Mouse (Mus musculus): ENCODE measurements around the gene Thada.

Gene Thada

DNA sequence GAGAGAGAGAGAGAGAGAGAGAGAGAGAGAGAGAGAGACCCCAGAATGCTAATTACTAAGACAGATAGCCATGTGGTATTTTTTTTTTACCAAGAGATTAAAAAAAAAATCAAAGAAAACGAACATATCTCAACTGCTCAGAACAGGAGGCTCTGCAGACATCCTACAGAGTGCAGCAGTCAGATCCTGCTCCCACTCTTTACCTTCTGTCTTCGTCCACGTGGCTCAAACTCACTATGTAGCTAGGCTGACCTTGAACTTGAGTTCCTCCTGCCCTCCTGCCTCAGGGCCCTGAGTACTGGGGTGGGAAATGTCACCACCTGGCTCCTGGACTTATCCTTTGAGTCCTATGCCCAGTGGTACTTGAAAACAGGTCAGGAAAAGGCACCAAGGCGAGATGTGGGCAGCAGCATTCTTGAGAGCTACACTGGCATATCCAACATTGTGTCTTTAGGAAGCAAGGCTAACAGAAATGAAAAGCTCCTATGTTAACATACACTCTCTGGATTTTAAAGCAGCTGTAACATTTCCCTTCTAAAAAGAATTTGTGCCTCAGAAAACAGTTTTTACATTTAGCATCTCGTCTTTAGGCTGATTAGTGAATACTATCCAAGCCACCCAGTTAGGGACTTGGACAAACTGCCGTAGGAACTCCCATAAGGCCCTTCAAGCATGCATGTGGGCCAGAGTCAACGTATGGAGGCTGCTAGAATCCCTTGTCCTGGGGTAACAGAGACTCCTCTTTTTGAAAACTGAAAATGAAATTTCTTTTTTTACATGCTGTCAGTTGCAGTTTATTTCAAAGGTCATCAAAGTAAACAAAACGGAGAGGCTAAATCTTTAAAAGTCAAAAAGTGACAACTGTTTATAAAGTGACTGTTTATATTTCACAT is 183.4 kb downstream of the Thada start:
- DNase-seq = no peak

DNA sequence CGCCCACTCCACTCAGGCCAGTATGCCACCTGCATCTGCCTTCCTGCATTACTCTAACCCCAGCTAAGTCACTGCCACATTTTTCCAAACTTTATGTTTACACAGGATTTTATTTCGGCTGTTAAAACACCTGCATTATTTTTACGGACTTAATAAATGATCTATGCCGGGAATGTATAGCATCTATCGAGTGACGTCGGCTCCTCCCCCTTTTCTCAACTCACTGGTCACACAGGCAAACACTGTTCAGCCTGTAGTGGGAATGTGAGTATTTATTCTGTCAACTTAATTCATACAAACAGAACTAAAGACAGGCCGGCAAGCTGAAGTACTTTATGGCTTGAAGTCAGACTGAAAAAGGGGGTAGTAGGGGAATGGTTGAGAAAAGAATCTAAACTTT is 187.0 kb downstream of the Thada start:
- DNase-seq = no peak

DNA sequence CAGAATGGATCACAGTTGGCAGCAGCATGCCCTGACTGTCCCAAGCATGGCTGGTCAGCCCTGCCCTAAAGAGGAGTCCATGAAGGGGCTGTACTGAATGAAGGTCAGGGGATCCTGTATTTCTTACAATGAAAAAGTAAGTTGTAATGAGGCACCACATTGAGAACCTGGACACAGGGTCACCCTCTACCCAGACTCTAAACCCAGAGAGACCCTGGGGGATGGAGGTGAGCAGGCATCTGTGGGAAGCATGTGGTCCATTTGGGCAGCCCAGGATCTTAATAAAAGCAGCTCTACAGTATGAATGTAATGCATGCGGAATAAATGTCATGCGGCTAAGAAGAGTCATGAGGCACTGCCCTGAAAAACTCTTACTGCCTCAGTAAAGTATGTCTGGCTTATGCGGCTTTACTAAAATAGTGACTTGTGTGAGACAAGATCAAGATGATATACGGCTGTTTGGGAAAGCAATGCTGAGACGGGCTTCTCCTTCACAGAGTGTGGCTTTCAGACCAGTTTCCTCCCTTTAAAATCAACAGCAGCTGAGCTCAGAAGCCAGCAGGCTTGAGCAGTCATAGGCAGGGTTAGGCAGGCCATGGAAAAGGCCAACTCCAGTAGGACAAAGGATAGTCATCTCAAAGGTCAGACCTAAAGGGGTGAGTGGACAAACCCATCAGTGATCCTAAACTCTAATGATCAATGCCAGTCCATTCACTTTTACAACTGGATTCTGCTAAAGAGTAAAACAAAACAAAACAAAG is 187.6 kb downstream of the Thada start:
- DNase-seq = no peak

DNA sequence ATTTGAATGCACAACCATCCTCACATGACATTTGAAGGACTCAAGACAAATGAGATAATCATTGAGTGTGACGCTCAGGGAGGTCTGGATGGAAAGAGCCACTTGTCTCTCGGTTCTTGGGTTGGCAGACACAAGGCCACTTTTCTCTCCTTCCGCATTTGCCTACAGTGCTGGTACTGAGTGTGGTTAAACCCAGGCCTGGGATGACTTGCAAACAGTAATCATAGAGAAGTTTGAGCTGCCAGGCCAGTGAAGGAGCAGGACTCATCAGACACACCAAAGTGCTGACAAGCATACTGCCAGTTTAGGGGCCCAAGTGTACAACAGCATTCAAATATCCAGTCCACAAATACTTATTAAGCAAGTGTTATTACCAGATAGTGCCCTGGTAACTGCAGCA is 191.0 kb downstream of the Thada start:
- DNase-seq = no peak

DNA sequence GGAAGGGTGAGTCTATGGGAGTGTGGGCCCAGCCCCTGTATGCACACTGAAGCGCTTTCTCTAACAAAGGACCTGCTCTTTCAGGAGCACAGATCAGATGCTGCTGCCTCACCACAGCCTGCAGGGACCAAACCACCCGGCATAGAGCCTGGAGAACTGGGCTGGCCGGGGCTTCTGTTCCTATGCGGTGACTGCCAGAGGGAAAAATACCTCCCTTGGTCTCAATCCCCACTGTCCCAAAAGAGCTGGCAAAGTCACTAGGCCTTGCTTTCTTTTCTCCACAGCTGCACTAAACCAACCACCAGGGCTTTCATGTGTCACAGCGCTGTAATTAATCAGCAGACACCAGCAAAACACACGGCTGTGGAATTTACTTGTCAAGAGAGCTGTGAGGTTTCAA is 191.8 kb downstream of the Thada start:
- DNase-seq = peak; percentile 45

DNA sequence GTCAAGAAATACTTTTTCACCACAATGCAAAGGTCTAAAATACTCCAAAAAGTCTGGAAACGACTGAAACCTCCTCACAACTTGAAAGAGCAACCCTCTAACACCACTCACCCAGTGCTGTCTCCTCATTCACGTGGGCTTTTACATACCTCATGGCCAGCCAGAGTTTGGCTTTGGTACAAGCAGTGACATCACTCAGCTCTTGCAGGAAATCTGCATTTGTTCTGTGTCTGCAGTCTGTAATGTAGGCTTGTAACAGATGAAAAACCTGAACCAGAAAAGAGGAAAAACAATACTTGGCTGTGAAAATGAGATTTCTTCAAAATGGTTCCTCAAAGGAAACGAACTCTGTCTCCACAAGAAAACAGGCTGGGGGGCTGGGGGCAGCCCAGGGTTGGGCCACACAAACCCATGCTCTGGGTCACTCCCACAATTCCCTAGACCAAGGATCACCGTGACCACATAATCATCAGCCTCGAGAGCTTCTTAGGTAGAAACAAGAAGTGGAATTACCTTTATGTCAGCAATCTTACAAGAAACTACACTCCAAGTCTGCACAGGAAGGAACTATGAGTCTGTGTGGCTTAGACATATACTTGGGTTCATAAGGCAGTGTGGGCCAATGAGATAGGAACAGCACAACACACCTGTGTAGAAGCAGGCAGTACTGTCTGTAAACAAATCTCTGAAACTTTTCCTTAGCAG is 193.3 kb downstream of the Thada start:
- DNase-seq = no peak

DNA sequence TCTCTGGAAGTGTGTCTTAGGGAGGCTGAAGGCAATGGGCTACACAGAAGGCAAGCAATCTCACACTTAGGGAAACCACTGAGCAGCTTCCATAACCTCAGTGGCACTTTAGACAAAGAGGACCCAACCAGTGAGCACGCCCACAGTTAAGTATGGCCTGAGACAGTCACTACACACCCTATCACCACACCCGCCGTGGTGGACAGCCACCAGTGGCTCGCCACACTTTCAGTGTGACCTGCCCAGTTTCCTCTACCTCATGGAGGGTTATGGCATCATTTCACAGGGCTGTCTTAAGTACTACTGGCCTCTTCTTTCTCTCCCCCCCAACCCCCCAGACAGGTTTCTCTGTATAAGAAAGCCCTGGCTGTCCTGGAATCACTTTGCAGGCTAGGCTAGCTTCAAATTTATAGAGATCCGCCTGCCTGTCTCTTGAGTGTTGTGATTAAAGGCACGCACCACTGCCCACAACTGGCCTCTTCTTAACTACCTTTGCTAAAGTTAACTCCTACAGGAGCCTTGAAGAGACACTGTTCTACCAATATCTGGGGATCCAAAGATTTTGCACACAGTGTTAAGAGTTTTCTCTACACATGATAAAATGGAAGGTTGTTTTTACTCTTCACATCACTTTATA is 194.3 kb downstream of the Thada start:
- DNase-seq = no peak

DNA sequence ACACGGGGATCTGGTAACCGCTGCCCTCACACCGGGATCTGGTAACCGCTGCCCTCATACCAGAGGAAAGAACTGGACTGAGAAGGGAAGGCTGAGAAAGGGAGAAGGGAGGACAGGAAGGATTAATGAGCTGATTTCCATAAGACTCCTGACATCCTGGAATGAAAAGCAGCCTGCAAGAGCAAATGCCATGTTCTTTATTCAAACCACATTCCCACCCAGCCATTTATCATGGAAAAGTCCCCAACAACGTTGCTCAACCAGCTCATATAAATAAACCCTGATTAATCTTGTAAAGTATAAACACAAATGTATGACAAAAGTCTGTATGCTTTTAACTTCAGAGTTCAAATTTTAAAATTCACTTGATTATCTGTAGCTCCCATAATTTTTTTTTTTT is 196.3 kb downstream of the Thada start:
- DNase-seq = no peak

DNA sequence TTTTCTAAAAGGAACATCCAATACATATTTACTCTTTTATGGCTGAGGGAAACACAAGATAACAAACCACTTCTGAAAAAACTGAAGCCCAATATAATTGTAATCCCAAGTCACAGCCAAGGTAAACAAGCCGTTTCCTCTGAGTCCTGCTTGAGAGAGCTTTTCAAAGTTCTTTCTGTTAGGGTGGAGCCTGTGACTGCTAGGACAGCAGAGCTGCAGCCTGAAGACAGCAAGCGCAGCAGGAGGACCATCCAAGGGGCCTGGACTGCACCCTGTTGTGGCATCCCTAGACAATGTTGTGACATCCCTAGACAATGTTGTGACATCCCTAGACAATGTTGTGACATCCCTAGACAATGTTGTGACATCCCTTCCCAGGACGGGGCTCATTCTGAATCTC is 197.6 kb downstream of the Thada start:
- no peak for DNase-seq

DNA sequence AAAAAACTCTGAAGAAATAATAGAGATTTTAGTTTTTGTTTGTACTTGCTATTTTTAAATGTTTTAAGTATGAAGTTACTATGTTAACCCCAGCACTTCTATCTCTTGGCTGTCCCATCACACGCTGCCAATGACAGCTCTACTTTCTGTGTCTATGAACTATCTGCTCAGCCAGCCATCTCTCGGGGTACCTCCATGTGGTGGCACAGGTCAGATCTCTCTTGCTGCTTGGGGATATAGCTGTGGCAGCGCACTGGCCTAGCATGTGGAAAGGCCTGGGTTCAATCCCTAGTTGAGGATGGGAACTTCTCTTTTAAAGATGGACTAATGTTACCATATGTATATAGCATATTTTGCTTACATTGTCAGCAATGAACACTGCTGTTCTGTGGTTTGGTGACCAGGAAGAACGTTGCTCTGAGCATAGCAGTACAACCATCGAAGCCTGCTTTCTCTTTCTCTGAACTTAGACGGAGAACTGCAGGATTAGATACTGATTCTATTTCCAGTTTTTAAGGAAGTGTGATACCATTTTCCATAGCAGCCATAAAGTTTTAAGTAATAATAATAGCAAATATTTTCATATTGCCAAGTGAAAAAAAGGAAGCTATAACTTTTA is 198.4 kb downstream of the Thada start:
- no peak for DNase-seq

DNA sequence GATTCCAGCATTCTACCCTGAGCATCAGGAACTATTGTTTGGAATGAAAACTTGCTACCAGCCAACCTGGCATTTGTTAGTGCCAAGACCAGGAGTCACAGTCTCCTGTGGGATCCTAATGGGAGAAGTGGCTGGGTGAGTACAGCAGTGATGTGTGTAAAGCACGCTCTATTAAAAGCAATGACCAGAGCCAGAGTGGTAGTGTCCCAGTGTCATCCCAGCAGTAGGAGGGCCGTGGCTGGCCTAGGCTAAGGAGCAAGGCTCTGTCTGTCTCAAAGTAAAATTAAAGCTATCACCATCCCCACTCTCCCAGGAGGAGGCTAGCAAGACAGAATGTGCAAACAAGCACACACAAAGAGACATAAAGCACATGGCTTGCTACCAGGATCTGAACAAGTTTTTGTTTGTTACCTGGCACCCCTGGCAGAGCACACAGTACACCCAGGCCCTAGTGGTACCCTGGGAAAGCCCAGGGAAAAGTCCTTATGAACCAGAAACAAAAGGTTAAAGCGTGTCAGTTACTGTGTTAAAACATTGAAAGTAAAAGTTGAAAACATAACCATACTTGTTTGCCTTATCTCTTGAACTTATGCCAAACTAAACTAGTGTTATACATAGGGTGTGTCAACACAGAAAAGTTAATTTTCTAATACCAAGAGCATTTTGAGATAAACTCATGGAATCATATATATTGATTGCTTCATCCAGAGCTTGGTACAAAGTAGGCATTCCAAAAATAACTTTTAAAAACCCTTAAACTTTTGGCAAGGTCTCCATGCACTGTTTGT is 199.7 kb downstream of the Thada start:
- no peak for DNase-seq

DNA sequence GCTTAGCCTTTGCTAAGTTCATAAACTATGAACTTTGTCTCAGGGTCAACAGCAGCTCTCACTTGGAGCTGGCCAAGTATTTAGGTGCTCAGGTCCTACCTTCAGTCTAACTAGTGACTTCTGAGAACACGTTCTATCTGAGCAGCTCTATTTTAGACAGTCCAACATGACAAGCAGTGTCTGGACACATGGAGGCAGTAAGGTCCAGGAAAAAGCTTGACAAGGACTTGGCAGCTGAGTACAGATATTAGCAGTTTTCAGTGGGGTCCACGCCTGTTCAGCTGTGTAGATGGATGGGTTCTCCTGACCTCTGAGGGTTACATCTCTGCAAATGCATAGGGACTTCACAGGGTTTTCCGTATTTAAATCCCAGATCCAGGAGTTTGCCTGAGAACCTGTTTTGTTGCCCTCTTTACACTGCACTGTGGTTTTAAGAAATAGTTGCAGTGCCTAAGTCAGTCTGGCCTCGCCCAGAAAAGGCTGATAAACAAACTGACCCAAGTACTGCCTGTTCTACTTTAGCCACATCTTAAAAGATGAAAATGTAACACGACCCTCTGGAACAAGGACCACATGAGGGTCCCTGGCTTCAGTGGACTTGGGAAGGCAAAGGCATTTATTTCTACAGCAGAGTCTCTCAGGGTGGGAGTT is 200.4 kb downstream of the Thada start:
- no peak for DNase-seq

DNA sequence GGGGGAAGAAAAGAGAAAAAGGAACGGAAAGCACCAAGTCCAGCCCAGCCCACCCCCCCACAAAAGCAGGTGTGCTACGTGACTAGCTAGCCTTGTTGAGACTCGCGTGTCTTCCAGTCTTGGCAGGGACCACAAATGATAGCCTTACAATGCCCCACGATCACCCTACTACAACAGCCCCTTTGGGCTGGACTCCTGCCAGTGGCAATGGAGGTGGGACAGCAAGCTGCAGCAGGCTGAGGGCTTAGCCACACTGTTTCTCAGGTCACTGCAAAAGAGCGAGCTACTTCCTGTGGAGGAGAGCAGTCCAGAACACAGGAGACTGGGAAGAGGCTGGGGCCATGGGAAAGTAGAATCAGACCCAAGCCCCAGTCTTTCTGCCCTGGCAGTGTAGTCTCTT is 201.7 kb downstream of the Thada start:
- DNase-seq = no peak

DNA sequence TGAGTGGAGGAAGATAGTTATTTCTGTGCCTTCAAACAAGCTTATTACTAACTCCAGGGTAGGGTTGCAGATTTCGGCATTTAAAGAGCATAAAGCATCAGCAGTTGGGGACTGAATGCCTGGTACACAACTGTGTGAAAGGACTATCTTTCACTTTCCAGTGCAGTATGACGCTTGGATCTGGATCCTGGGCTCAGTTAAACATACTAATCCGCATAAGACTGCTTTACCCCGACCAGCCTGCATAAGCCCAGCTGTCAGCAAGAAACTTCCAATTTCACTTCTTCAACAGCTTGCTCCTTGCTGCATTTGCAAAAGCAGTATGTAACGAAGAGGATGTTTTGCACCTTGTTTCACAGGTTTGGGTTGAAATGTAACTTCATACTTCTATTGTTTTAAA is 202.4 kb downstream of the Thada start:
- DNase-seq = no peak

DNA sequence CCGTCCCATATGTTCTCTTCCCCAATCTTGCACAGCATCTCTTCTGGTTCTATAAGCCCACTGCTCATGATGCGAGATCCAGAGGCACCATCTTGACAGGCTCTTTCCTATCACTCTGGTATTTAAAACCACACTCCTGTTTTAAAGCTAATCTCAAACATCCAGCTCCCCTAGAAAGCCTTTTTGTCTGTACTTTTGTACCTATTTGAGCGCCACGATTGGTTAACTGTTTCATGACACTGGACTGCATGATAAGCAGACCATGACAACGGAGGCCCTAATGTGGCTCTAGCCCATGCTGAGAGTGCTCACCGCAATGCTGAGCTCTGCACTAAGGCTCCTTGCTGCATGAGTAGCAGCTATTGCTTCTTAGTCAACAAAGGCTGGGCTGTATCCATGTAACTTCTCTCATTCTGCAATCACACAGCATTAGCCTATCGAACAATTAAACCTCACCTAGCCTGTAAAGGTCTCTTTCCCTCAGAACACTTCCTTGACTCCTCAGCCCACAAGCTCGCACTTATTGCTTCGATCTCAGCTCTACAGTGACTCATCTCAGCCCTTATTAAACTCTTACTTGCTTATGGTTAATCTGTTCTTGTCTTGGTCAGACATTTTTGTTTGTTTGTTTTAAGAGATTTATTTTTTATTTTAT is 203.6 kb downstream of the Thada start:
- DNase-seq = no peak

DNA sequence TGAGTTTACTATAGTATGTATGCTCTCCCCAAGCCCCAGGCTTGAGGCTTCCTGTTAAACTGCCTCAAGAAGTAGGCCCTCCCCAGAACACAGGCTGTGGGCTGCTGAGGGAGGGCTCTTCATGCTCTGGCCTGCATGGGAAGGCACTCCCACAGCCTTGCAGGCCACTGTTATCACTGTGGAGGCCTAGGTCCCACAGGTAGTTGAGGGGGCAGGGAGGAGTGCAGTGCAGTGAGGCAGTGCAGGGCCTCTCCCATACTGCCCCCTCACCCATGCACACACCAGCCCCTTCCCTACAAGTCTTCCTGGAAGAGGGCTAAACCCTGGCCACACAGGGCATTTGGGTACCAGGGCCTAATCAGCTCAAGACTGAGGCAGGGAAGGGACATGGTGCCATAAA is 205.0 kb downstream of the Thada start:
- DNase-seq = no peak

DNA sequence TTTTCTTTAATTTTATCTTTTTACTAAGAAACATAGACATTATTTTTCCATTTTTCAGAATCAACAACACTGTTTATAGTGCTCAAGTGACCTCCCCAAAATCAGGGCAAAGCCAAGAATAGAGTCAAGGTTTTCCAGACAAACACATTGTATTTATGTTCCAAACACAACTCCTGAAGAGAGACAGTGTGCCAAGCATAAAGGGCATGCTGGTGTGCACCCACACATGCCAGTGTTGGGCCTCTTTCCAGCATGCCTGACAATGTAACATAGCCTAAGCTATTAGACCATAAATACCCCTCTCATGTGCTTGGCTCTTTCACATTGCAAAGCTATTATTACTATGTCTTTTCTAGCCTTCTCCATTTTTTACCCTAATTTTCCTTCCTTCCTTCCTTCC is 205.8 kb downstream of the Thada start:
- DNase-seq = no peak

DNA sequence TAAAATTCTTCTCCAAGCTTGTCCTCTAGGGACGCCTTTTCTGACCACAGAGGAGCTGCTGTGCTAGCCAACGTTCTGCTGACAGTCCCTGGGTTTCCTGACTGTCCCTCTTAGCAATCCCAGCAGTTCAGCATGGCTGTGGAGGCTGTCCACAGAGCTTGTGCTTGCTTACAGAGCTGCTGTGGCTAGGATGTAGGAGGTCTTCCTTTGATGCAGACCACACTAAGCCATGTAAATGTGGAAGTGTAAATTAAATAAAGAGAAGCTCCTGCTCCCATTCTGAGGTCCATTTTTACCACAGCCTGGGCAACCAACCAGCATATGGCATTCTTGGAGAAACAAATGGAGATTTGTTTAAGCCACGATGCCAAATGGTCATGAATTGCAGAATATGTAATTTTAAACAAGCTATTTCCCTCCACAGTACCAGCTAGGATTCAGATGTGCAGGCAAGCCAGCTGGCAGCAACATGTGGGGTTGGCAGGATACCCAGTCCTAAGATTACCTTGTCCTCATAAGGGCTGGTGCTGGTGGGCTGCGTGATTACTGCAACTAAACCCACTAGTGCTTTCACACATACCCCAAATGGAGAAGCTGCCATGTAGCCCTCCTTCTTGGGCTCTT is 207.3 kb downstream of the Thada start:
- no peak for DNase-seq

DNA sequence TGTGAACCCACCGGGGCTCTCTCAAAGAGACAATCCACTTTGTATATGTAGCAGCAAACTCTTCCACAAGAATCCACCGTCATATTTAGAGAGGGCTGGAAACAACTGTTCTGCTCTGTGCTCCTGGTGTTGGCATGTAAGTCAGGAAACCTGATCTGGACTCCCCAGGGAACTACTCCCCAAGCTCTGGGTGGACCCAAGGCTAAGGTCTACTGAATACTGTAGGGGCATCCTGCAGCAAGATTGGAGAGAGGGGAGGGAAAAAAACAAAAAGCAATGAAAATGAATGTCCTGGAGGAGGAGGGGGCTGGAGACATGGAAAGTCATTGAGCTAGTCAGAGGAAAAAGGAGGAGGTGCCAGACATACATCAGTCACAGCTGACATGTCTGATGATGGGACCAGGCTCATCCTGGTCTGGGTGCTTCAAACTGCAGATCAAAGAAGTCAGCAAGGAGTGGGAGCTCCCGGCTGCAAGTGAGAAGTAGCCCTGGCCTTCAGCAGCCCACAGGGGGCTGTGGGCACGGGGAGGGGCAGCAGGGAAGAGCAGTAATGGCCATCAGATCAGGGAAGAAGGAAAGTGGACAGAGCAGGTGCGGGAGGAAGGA is 208.0 kb downstream of the Thada start:
- no peak for DNase-seq

DNA sequence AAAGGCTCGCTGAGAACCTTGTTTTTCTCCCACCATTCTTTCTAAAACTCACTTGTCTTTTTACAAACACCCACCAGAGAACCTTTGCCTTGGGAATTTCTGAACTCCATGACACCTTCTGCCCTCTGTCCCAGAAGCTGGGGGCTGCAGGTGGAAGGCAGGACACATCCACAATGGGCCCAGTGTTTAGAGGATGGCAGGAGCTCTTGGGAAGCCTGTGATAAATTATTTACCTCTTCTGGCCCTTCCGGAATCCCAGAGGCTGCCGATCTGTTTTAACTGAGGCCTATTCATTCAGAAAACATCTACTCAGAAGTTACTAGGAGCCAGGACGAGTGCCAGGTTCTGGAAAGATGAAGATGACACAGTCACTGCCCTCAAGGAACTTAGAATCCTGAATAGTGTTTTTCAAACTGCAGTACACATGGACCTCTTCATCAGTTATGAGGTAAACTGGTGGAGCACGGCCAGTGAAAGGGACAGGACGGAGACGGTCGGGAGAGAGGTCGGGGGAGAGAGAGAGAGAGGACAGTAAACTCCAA is 209.7 kb downstream of the Thada start:
- peak; percentile 48 for DNase-seq

Data from embryo, embryonic 11 days (tissue).